26 mouse cellular contexts compared by ENCODE assay signal in the genomic region with DNA sequence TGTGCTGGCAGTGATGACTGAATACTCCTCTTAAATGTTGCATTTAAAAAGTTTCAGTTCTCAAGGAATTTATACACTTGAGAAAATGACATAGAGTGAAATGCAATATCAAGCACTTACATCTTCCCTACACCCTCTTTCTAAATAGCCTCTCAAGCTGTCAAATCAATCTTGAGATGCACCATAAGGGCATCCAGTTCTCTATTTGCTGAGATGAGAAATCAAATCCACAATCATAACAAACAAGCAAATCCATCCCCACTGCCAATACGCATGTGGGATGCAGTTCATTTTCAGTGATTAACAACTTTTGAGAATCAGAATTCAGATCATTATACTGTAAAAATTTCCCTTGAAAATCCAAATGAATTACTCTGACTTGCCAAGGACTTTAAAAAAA.
"Had no signal": no experiment of that assay in that cellular context is flagged by ENCODE, and none has a peak within 500 bp of the region (broad histone marks: within the 10 kb centered on the region; RNA-seq: fewer than 3 reads in every experiment).

No protein-coding gene starts in this region.

- H3K4me1 ChIP-seq: embryonic facial prominence, embryonic 10.5 days; embryonic facial prominence, embryonic 12.5 days; embryonic facial prominence, embryonic 13.5 days; embryonic facial prominence, embryonic 15.5 days; forebrain, embryonic 10.5 days; forebrain, embryonic 12.5 days; heart, embryonic 10.5 days had no signal

- H3K27ac ChIP-seq: embryonic facial prominence, embryonic 10.5 days; embryonic facial prominence, embryonic 12.5 days; embryonic facial prominence, embryonic 13.5 days; embryonic facial prominence, embryonic 15.5 days; forebrain, embryonic 10.5 days; forebrain, embryonic 12.5 days; forebrain, embryonic 15.5 days; gastrocnemius, adult 2 months; heart, adult 2 months; heart, embryonic 10.5 days had no signal

- H3K36me3 ChIP-seq: embryonic facial prominence, embryonic 10.5 days; embryonic facial prominence, embryonic 12.5 days; embryonic facial prominence, embryonic 13.5 days; embryonic facial prominence, embryonic 15.5 days; forebrain, embryonic 10.5 days; forebrain, embryonic 12.5 days; forebrain, embryonic 15.5 days; heart, embryonic 10.5 days had no signal

- H3K27me3 ChIP-seq: embryonic facial prominence, embryonic 12.5 days; embryonic facial prominence, embryonic 13.5 days; embryonic facial prominence, embryonic 15.5 days; forebrain, embryonic 12.5 days; forebrain, embryonic 15.5 days had no signal

- H3K9me3 ChIP-seq: embryonic facial prominence, embryonic 10.5 days; embryonic facial prominence, embryonic 12.5 days; embryonic facial prominence, embryonic 13.5 days; embryonic facial prominence, embryonic 15.5 days; forebrain, embryonic 10.5 days; forebrain, embryonic 12.5 days; forebrain, embryonic 15.5 days; heart, embryonic 10.5 days had no signal

- H3K4me2 ChIP-seq: embryonic facial prominence, embryonic 12.5 days; embryonic facial prominence, embryonic 13.5 days; embryonic facial prominence, embryonic 15.5 days; forebrain, embryonic 12.5 days; forebrain, embryonic 15.5 days had no signal

- ATAC-seq: forebrain, embryonic 15.5 days had no signal

- H3K9ac ChIP-seq: embryonic facial prominence, embryonic 12.5 days; embryonic facial prominence, embryonic 13.5 days; embryonic facial prominence, embryonic 15.5 days; forebrain, embryonic 12.5 days; forebrain, embryonic 15.5 days had no signal

- DNase-seq: cerebellum, adult 2 months; cerebellum, adult 8-10 months; cerebellum, adult 9-10 months; cerebellum, adult 9-11 months; cerebellum, postnatal 10 days; cerebellum, postnatal 14 days; cerebellum, postnatal 25 days; cerebellum, postnatal 36 days; embryo, embryonic 11 days; gastrocnemius, adult 2 months; gastrocnemius, postnatal 10 days; gastrocnemius, postnatal 14 days; gastrocnemius, postnatal 25 days; gastrocnemius, postnatal 36 days; heart, adult 11 months; heart, adult 18-20 months; heart, adult 2 months had no signal

- H3K4me3 ChIP-seq: embryonic facial prominence, embryonic 10.5 days; embryonic facial prominence, embryonic 12.5 days; embryonic facial prominence, embryonic 13.5 days; embryonic facial prominence, embryonic 15.5 days; erythroblast, embryonic 14.5 days; forebrain, embryonic 10.5 days; forebrain, embryonic 12.5 days; forebrain, embryonic 15.5 days; gastrocnemius, adult 2 months; heart, adult 2 months; heart, embryonic 10.5 days had no signal
